Mouse (Mus musculus) heart, adult 2 months (tissue): ENCODE measurements around the gene Kalrn.

Experiments
- CTCF ChIP-seq: fragments of 200-600 bp; IDR thresholded peaks from 2 replicates; pipeline ENCODE4 v1.8.1; 2022; ENCODE audit warnings: antibody characterized with exemption, mild to moderate bottlenecking, moderate library complexity
- EP300 ChIP-seq: fragments of 200-500 bp; IDR thresholded peaks from 2 replicates; pipeline ENCODE4 v1.6.1; 2011; ENCODE audit warnings: low read depth, low read length, control low read depth; ENCODE audit not compliant: insufficient read depth
- POLR2A ChIP-seq: fragments of 200-500 bp; IDR thresholded peaks from 2 replicates; pipeline ENCODE4 v1.6.1; 2011; ENCODE audit warnings: mild to moderate bottlenecking, low read depth, low read length, control low read depth; ENCODE audit not compliant: insufficient read depth

DNA sequence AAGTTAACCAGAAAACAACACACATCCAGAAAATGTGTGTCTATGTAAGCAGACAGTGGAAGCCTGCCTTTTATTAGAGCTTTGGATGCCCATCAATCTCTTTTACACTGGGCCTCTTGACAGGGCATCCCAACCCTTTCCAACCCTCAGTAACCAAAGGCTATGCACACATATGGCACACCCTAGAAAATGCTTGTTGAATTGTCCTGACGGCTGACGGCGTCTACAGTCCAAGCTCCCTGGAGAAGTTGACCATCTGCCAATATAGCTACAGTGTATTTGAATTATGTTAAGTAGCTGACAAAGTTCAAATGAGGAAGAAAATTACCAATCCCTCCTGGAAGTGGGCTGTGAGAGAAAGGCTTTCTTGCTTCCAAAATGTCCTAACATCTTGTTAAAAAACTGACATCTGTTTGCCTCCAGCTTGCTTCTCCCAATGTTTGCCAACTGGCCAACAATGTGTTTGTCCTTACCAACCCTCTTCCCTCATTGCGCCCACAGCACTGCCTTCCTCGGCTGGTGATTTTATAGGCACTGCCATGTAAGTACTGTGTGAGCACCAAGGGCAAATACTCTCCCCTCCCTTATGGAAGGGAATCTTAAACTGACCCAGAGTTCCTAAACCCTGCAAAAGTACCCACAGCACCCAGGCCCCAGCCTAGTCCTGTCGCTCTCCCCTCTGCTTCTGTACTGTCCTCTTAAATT lies 26.4 kb downstream of the Kalrn start:
- TF ChIP-seq POLR2A (no peak), EP300 (no peak), CTCF (no peak)
